Mouse (Mus musculus) layer of hippocampus, adult 8-10 months (tissue): ENCODE measurements around the gene Dtx4. TPM values are rescaled to one million over a fixed set of nuclear protein-coding genes. Genes with fewer than 3 reads are reported as not detected.

Experiments
- DNase-seq, 2 experiments: peaks; one replicate each; pipeline ENCODE4 v3.0.0; 2022; ENCODE audit warnings: low spot score in 2 of 2
- total RNA-seq, 4 experiments: library from RNA; stranded (reverse); gene quantifications; 2 replicates each; pipeline ENCODE4 v1.2.4; 2022

Gene Dtx4
- total RNA-seq, 4 experiments from 2014 or later, result 37.1 to 40.9 (median 39.5) TPM

DNA sequence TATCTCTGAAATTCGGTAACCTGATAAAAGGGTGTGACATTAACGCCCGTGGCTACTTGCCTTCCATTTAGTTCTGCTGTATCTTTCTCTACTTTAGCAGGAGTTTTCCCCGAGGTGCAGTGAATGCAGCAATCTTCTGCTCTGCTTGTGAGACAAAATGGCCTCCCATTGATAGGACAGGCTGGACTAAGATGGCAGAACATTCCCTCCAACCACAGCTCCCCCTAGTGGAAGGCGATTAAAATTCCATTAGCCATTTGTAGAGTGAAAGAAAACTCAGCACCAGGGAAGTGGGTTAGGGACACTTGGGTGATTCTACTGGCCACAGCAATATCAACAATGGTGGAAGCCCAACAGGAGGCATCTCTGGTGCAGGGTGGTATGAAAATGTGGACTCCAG is 33.8 kb downstream of the Dtx4 start:
- no peak for DNase-seq

DNA sequence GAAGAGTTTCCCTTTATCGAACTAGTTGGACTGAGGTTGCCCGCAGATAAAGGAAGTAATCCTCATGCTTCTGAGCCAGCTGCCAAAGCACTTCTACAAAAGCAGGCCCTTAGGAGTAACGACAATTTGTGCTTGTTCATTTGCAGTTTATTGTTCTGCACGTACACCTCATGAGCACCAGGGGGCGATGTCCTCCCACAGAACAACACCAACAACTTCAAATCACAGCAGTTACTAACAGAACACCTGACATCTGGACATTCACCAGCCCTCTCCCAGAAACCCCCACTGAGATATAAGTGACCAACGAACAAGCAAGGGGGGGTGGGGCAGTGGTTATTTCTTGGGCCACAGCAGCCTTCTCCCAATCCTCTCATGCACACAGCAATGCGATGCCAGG is 35.0 kb downstream of the Dtx4 start:
- DNase-seq, result peak; percentile 64 to 70

DNA sequence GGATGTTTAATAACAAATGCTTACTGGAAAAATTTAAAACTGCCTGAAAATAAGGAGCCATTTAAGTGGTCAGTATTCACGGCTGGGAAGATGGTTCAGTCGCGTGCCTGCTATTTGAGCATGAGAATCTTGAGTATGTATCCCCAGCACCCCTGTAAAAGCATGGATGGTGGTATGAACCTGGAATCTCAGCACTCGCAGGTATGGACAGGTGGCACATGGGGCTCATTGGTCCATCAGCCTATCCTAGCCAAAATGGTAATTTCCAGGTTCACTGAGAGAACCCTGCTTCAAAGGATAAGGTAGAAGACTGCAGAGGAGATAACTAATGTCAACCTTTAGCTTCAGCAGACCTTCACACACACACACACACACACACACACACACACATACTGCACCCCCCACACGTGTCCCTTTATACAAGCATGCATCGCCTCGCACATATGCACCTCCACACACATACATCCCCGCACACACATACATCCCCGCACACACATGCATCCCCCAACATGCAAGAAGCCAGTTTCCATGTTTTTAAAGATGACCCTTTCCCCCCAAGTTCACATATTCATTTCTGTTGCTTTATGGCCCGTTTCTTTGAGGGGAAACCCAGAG is 35.6 kb downstream of the Dtx4 start:
- DNase-seq, result no peak

- DNase-seq, result no peak
Observed at GRCm38 (mm10) chr19:12464674-12465073, 36.6 kb downstream of the Dtx4 start.

DNA sequence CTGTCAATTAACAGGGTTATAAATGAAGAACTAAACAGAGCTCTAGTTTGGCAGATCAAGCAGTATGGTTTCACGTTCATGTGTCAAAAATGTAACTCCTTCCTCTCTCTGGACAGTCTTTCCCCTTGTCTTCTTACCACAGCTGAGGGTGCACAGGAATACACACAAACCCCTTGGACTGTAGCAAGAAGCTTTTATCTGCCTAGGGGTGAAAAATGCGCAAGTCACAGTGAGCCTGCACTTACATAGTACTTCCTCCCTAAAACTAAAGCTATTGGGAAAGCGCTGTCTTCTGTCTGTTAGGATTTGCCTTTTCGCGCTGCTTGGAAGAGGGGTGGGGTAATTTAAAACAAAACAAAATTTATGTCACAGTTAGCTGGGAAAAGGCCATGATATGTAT is 37.1 kb downstream of the Dtx4 start:
- no peak for DNase-seq

GRCm38 (mm10) chr19:12463722-12464035 is 37.6 kb downstream of the Dtx4 start:
- no peak for DNase-seq

DNA sequence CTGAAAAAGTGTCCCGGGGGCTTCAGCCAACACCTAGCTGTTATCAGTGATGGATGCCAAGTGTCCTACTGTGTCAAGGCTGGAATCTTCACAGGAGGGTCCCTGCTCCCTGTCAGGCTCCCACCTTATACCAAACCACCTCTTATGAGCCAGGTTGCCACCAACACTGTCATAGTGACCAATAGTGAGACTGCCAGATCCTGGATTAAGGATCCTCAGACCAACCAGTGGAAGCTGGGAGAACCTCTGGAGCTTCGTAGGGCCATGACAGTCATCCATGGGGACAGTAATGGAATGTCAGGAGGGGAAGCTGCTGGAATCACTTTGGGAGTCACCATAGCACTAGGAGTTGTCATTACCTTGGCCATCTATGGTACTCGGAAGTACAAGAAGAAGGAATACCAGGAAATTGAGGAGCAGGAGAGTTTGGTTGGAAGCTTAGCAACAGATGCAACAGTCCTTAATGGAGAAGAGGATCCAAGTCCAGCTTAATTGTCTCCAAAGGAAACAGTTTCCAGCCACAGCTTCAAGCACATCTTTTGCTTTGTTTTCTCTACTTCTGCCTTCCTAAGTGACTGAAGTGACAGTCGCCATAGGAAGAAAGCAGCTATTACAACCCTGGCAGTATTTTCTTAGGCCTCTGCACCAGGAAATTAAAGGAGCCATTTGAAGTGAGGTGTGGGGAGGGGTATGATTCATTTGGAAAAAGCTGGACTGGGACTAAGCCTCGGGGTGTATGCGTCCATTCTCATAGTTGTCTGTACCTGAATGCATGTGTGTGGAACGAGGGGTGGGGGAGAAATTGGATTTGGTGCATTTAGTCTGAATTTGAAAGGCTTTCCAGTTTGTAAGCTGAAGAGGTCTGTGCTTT is 38.2 kb downstream of the Dtx4 start:
- DNase-seq, result no peak

- DNase-seq, result no peak
Observed at GRCm38 (mm10) chr19:12460282-12461249, 40.7 kb downstream of the Dtx4 start, which contains the start of gene Mpeg1. Gene Mpeg1, plus strand, starts transcription at chr19:12460779.

DNA sequence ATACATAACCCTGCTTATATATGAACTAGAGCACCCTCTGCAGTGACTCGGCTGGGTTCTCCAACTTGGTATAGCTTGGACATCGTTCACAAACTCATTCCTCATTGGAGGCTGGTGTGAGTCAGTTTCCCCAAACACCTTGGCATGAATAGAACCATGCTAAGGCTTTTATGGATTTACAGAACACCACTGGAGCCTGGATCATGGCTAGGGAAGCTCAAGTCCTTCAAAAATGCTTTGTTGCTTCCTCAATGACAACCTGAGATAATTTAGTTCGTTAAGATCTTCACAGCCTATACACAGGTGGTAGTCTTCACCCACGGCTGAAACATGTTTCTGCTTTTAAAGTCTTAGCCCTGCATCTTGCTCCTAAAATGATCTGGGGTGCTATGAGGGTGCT is 41.7 kb downstream of the Dtx4 start:
- DNase-seq, result no peak

DNA sequence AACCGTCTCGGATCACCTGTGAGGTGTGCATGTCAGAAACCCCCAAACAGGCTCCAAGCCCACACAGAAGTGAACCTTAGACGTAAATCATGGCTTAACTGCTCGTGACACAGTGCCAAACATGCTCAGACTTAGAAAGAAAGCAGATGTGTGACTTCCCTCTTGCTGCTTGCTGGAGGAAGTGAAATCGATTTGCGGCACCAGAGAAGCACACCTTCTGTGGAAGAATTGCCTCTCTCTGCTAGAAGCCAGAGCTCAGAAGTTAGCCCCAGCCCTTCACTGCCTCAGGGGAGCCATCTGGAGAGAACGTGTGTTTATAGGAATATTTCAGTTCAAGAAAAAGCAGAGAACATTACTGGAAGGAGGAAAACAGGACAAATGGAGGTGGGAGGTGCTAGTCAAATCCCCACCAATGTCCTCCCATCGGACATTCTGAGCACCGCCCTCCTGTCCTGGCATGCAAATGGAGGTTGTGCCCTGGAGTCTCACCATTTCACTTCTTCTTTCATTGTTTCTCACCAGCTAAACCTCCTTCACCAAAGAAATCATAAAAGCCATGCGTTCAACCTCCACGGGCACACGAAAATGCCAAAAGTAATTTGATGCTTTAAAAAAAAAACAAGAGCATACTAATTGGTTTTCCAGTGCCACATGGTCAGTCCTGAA is 43.7 kb downstream of the Dtx4 start:
- DNase-seq, result no peak

DNA sequence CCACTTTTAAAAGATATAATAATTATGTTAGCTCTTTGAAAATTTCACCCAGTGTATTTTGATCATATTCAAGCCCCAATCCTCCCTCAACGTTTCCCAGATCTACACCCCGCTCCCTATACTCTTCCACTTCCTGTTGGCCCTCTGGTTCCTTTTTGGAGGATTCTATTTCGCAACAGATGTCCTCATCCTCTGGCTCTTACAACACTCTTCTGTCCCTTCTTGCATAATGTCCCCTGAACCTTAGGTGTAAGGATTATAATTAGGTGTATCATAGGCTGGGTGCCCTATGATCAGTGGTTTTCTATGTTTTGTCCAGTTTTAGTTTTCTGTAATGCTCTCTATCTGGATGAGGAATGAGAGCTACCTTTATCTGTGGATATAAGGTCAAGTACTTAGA is 56.2 kb downstream of the Dtx4 start:
- no peak for DNase-seq

DNA sequence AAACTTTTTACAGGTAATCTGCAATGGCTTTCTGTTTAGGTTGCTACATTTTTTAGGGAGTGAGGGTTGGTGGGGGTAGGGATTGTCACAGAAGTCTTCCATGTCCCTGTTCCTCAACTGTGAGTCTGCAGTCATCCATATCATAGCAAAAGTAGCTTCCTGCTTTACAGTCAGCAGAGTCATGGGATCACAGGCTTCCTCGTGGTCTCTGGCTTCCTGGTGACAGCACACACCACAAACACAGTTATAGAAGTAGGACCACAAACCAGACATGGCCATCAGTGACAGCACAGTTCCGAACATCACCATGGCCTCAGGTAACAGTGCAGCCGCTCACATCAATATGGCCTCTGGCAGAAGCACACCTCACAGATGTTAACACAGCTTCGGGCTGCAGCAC is 58.7 kb downstream of the Dtx4 start:
- DNase-seq, result no peak

GRCm38 (mm10) chr19:12440103-12440725 is 61.0 kb downstream of the Dtx4 start:
- no peak for DNase-seq

DNA sequence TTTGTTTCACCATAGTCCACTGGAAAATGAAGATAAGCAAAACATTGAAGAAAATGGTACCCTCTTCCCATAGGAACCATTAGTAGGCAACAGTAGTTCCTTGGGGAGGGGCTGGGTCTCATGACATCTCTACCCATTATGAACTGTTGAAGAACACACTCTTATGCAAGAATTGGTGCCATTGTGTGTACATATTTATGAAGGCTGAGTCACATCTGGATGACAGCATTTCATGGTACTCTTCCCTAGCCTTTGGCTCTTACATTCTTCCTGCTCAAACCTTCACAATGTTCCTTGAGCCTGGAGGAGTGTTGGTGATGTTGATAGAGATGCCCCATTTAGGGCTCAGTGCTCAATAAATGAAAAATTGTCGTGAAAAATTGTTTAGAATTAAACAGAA is 61.7 kb downstream of the Dtx4 start:
- no peak for DNase-seq

DNA sequence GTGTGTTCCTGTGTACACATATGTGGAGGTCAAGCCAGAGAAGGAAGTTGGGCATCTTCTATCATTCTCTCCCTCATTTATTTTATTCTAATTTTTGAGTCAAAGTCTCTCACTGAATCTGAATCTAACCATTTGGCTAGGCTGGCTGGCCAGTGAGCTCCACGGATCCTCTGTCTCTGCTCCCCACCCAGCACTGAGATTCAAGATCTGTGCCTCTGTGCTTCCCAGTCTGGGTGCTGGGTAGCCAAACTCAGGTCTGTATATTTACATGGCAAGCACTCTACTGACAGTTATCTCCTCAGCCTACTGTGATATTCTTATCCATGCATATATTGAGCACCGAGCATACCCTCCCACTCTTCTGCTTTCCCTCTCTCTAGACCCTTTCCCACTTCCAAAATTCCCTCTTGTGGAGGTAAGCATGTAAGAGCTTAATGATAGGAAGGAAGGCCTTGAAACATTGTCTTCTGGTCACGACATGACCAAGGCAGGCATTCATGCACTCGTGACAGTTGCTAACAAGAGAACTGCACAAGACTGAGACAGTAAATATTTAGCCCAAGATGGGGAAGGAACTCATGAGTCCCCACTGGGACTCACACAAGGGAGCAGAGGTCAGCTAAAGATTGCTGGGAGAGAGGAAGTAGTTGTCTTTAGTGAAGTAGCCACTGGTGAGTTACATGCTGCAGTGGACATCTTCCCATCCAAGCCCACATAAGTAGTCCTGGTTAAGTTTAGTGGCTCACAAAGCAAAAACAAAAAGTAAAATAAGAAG is 65.3 kb downstream of the Dtx4 start:
- DNase-seq, result no peak

- no peak for DNase-seq
Observed at GRCm38 (mm10) chr19:12435011-12435416, 66.2 kb downstream of the Dtx4 start.

- peak in 1 of 2 experiments; percentile 23 for DNase-seq
Observed at GRCm38 (mm10) chr19:12433033-12433432, 68.2 kb downstream of the Dtx4 start.

DNA sequence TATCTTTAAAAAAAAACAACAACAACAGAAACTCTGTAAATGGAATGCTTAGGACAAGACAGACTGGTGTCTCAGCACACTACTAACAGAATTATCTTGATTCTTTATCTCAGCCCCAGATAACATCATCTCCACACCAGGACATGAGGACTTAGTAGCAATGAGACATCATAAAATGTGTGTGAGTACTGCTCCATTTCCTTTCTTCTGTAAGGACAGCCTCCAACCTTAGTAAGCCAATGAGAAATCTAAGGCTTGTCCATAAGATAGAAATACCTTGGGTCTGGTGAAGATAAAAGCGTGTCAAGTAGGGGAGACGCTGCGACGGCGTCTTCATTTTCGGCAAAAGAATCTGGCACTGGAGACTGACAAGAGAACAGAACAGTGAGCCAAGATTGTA is 73.6 kb downstream of the Dtx4 start, which contains the start of gene Pfpl:
Gene Pfpl, plus strand, starts transcription at position 301 of the 400 bp plus-strand sequence.
- no peak for DNase-seq

DNA sequence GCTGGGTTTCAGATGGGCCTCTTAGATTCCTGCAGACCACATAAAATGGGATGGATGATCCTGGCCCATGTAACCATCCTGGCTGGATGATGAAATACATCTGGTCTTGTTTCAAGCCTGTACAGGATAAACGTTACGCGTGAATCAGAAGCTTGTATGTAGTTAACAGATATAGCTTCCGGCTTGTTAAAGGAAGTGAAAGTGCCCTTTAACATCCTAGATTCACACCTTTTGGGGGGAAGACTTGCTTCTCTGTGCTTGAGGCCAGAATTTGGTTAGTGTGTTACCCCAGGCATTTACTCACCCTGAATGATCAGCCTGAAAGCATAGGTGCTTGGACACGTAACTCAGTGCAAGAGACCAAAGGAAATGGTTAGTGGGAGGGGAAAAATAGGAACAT is 74.2 kb downstream of the Dtx4 start:
- DNase-seq, result no peak

DNA sequence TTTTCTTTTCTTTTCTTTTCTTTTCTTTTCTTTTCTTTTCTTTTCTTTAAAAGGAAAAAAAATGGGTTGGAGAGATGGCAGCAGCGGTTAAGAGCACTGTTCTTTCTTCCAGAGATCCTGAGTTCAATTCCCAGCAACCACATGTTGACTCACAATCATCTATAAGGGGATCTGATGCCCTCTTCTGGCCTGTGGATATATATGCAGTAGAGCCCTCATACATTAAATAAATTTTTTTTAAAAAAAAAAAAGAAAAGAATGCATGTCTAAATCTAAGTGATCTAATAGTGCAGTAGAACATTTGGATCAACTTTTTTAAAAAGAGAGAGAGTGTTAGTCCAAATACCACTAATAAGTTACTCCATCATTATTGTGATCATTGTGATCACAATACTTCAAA is 79.6 kb downstream of the Dtx4 start:
- DNase-seq, result no peak
